In the genomic region with DNA sequence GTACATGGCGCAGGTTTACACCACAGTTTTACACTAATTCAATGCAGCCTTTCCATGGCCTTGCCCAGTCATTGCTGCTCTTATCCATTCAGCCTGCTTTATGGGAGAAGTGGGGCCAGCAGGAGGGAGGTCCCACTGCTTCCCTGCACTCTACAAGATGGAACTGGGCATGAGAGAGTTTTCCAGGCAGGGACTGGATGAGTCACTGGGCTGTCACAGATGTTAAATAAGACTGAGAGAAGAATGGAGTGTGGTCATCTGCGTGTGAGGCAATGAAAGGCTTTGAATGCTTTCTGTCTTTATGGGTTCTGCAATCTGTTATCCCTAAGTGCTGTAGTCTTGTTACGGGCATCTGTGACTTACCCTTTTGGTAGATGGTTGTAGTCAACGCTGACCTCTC, we compare ENCODE assay signal across 13 mouse cellular contexts.
A peak's percentile ranks its signal among the peaks of the same experiment; 100 is the strongest.
DNase-seq lines count a peak whose midpoint lies in the region; ATAC-seq and TF ChIP-seq lines count a peak whose summit lies in the region.
"Had no signal": no experiment of that assay in that cellular context is flagged by ENCODE, and none has a peak within 500 bp of the region (broad histone marks: within the 10 kb centered on the region; RNA-seq: fewer than 3 reads in every experiment).

No protein-coding gene starts in this region.

- no peaks in the 10 kb centered on the region for H3K27me3 ChIP-seq in lung, embryonic 14.5 days (ENCODE audit: insufficient read depth, low read length)
- H3K27me3 ChIP-seq in Patski = no peaks in the 10 kb centered on the region
- H3K27me3 ChIP-seq: forebrain, embryonic 12.5 days had no signal

- H3K36me3 ChIP-seq in lung, embryonic 14.5 days (ENCODE audit: insufficient read depth) = no peaks in the 10 kb centered on the region
- H3K36me3 ChIP-seq: forebrain, embryonic 12.5 days had no signal

- POLR2A ChIA-PET in Patski (lab: Charles Lee) = no interaction called here

- peaks cover 19% of the 10 kb centered on the region for H3K4me1 ChIP-seq in lung, embryonic 14.5 days (ENCODE audit: insufficient read depth)

- no peak for TF ChIP-seq CTCF in lung, embryonic 14.5 days (IDR thresholded peaks at IDR 0.05; ENCODE audit: low read depth)
- TF ChIP-seq CTCF in Patski (IDR thresholded peaks at IDR 0.05) = no peak

- H3K27ac ChIP-seq in lung, embryonic 14.5 days (ENCODE audit: low read depth) = peak overlapping the region; percentile 75; the same call in 1 of the 2 replicates
- H3K27ac ChIP-seq: forebrain, embryonic 12.5 days; left cerebral cortex, adult 2 months had no signal

- no peak for ATAC-seq in lung, embryonic 14.5 days (ENCODE audit: insufficient read depth)
- peak; percentile 55 for ATAC-seq in Patski

- H3K9ac ChIP-seq in lung, embryonic 14.5 days = no peak overlapping the region
- H3K9ac ChIP-seq: forebrain, embryonic 12.5 days had no signal

- 83% methylated on average over 4 of the region's 4 CpGs for WGBS in lung, embryonic 14.5 days

- peak; percentile 46 to 48 for DNase-seq in adrenal gland, postnatal 36 days
- DNase-seq in adrenal gland, postnatal 10 days = no peak
- no peak for DNase-seq in lung, embryonic 14.5 days
- no peak for DNase-seq in lung, postnatal 10 days
- peak; percentile 80 for DNase-seq in Patski (ENCODE audit: low read depth, low spot score)
- peak; percentile 33 for DNase-seq in heart, postnatal 4 days
- no peak for DNase-seq in urinary bladder, postnatal 4 days (ENCODE audit: low spot score in 2 of 2)
- DNase-seq in cerebellum, adult 18-20 months = no peak
- DNase-seq: cerebellum, adult 11-12 months; liver; thymus, postnatal 14 days had no signal

- CTCF ChIA-PET in Patski (lab: Charles Lee) = interaction anchor here (2.3 kb wide), 1 partner anchor 11 kb away, joined by 6 read pairs; no protein-coding TSS in a partner anchor

- H3K4me3 ChIP-seq in lung, embryonic 14.5 days (ENCODE audit: low read depth, low read length) = no peak overlapping the region
- H3K4me3 ChIP-seq: forebrain, embryonic 12.5 days; left cerebral cortex, adult 2 months had no signal

- no peak overlapping the region for H3K4me2 ChIP-seq in lung, embryonic 14.5 days
- H3K4me2 ChIP-seq: forebrain, embryonic 12.5 days had no signal

- in situ Hi-C loops in Patski (cut with MboI; ENCODE audit: low pct_unique_long_range_greater_than_20kb) = loop anchor here (5.0 to 10.0 kb wide), 2 partner anchors 101 to 508 kb away; a partner anchor contains a TSS

- no peaks in the 10 kb centered on the region for H3K9me3 ChIP-seq in lung, embryonic 14.5 days (ENCODE audit: low read depth, low read length)
- H3K9me3 ChIP-seq: forebrain, embryonic 12.5 days had no signal

Comparison
In these comparisons a context has a peak if more than half of its experiments do, and no peak if none do; other contexts are left out.
1. DNase-seq: peak in adrenal gland, postnatal 36 days (2 of 2), Patski (single experiment) and heart, postnatal 4 days (single experiment); none in adrenal gland, postnatal 10 days (single experiment), lung, embryonic 14.5 days (single experiment), lung, postnatal 10 days (single experiment), urinary bladder, postnatal 4 days (0 of 2) and cerebellum, adult 18-20 months (0 of 2).